In genomic region chr5:67260159-67260530, GRCm38 (mm10) we compare ENCODE assay signal across 8 mouse cellular contexts. TPM values are rescaled to one million over a fixed set of nuclear protein-coding genes. Genes with fewer than 3 reads are reported as not detected.
DNase-seq lines count a peak whose midpoint lies in the region; ATAC-seq and TF ChIP-seq lines count a peak whose summit lies in the region.

No protein-coding gene starts in this region.

- H3K9ac ChIP-seq in embryonic facial prominence, embryonic 15.5 days: peak overlapping the region; percentile 83; the same call in 1 of the 2 replicates
- H3K9ac ChIP-seq in intestine, embryonic 16.5 days (ENCODE audit: low read depth, low read length): peak overlapping the region; percentile 92; the same call in 1 of the 2 replicates
- H3K9ac ChIP-seq in neural tube, embryonic 13.5 days: peak overlapping the region; percentile 57

- H3K36me3 ChIP-seq in embryonic facial prominence, embryonic 15.5 days: peaks cover 14% of the 10 kb centered on the region
- H3K36me3 ChIP-seq in intestine, embryonic 16.5 days (ENCODE audit: control insufficient read depth, insufficient read depth, low read length): no peaks in the 10 kb centered on the region
- H3K36me3 ChIP-seq in neural tube, embryonic 13.5 days: peaks cover 19% of the 10 kb centered on the region

- H3K9me3 ChIP-seq in embryonic facial prominence, embryonic 15.5 days (replicated peaks): no peaks in the 10 kb centered on the region
- no peaks in the 10 kb centered on the region for H3K9me3 ChIP-seq in intestine, embryonic 16.5 days (ENCODE audit: control insufficient read depth, low read length)
- H3K9me3 ChIP-seq in neural tube, embryonic 13.5 days: no peaks in the 10 kb centered on the region

- no peaks in the 10 kb centered on the region for H3K27me3 ChIP-seq in embryonic facial prominence, embryonic 15.5 days
- H3K27me3 ChIP-seq in intestine, embryonic 16.5 days (replicated peaks; ENCODE audit: control insufficient read depth, insufficient read depth, low read length): no peaks in the 10 kb centered on the region
- H3K27me3 ChIP-seq in neural tube, embryonic 13.5 days: no peaks in the 10 kb centered on the region; the same call in 1 of the 2 replicates

- ATAC-seq in embryonic facial prominence, embryonic 15.5 days (ENCODE audit: insufficient number of reproducible peaks, low FRiP score, low TSS enrichment, low read depth): no peak; the same call in 1 of the 2 replicates
- peak; percentile 4; the same call in 1 of the 2 replicates for ATAC-seq in intestine, embryonic 16.5 days
- peak; percentile 6; the same call in 1 of the 2 replicates for ATAC-seq in neural tube, embryonic 13.5 days (ENCODE audit: low read depth)

- H3K4me1 ChIP-seq in lung, adult 2 months (ENCODE audit: control insufficient read depth, insufficient read depth, low read length): no peaks in the 10 kb centered on the region; the same call in 1 of the 2 replicates
- H3K4me1 ChIP-seq in embryonic facial prominence, embryonic 15.5 days: peaks cover 3% of the 10 kb centered on the region; the same call in 1 of the 2 replicates
- peaks cover 2% of the 10 kb centered on the region; the same call in 1 of the 2 replicates for H3K4me1 ChIP-seq in intestine, embryonic 16.5 days (ENCODE audit: control insufficient read depth, insufficient read depth, low read length)
- peaks cover 27% of the 10 kb centered on the region for H3K4me1 ChIP-seq in neural tube, embryonic 13.5 days (replicated peaks)

- TF ChIP-seq CTCF in lung, adult 2 months (IDR thresholded peaks at IDR 0.05; ENCODE audit: insufficient read depth, low read length): no peak

- WGBS in lung, adult 2 months: under 1% methylated on average over 9 of the region's 9 CpGs
- under 1% methylated on average over 9 of the region's 9 CpGs for WGBS in embryonic facial prominence, embryonic 15.5 days
- WGBS in intestine, embryonic 16.5 days: 0% methylated on average over 9 of the region's 9 CpGs
- 1% methylated on average over 9 of the region's 9 CpGs for WGBS in neural tube, embryonic 13.5 days

- DNase-seq in lung, adult 2 months: no peak
- DNase-seq in lung, postnatal 25 days (ENCODE audit: low spot score): no peak
- DNase-seq in cerebellum, postnatal 14 days: no peak
- no peak for DNase-seq in layer of hippocampus, adult 11-12 months (ENCODE audit: low spot score)
- DNase-seq in adipocyte (ENCODE audit: low spot score): no peak

- peak overlapping the region; percentile 97 for H3K27ac ChIP-seq in embryonic facial prominence, embryonic 15.5 days (replicated peaks)
- peak overlapping the region; percentile 54; the same call in 1 of the 2 replicates for H3K27ac ChIP-seq in intestine, embryonic 16.5 days (ENCODE audit: low read length)
- H3K27ac ChIP-seq in neural tube, embryonic 13.5 days (replicated peaks): peak overlapping the region; percentile 25; the same call in 1 of the 2 replicates

- TF ChIP-seq POLR2A in lung, adult 2 months (IDR thresholded peaks at IDR 0.05; ENCODE audit: borderline replicate concordance, extremely low read depth, low read depth, low read length): no peak

- peak overlapping the region; percentile 79 for H3K4me3 ChIP-seq in lung, adult 2 months (replicated peaks; ENCODE audit: extremely low read depth, low read depth, low read length)
- H3K4me3 ChIP-seq in embryonic facial prominence, embryonic 15.5 days (replicated peaks): peak overlapping the region; percentile 96
- peak overlapping the region; percentile 93 for H3K4me3 ChIP-seq in intestine, embryonic 16.5 days (ENCODE audit: low read length)
- H3K4me3 ChIP-seq in neural tube, embryonic 13.5 days: peak overlapping the region; percentile 94

- H3K4me2 ChIP-seq in embryonic facial prominence, embryonic 15.5 days (replicated peaks): peak overlapping the region; percentile 62
- H3K4me2 ChIP-seq in intestine, embryonic 16.5 days (ENCODE audit: low read depth, low read length): peak overlapping the region; percentile 46
- H3K4me2 ChIP-seq in neural tube, embryonic 13.5 days: peak overlapping the region; percentile 79

RNA-seq across cellular contexts. Expression of gene Tmem33, which starts 0.2 kb away (rescaled TPM):
- polyA plus RNA-seq in lung, adult 2 months (2012; rRNA removed): 98.4 and 100 TPM in 2 replicates
- 76.1 and 85.2 TPM in 2 replicates for polyA plus RNA-seq in embryonic facial prominence, embryonic 15.5 days (2015; fragmentation: Nextera tagmentation; extraction: Ambion mirVana)
- polyA plus RNA-seq in intestine, embryonic 16.5 days (2015; fragmentation: Nextera tagmentation; extraction: Ambion mirVana): 127 and 132 TPM in 2 replicates
- polyA plus RNA-seq in neural tube, embryonic 13.5 days (2015; fragmentation: Nextera tagmentation; extraction: Ambion mirVana): 80.7 and 85.7 TPM in 2 replicates

RNA-seq across cellular contexts. Expression of gene Slc30a9, which starts 46.6 kb away (rescaled TPM):
- 22.6 and 26.2 TPM in 2 replicates for polyA plus RNA-seq in lung, adult 2 months (2012; rRNA removed)
- polyA plus RNA-seq in embryonic facial prominence, embryonic 15.5 days (2015; fragmentation: Nextera tagmentation; extraction: Ambion mirVana): 86.9 and 95.6 TPM in 2 replicates
- polyA plus RNA-seq in intestine, embryonic 16.5 days (2015; fragmentation: Nextera tagmentation; extraction: Ambion mirVana): 71.0 and 75.6 TPM in 2 replicates
- 172 and 173 TPM in 2 replicates for polyA plus RNA-seq in neural tube, embryonic 13.5 days (2015; fragmentation: Nextera tagmentation; extraction: Ambion mirVana)

Comparison
In these comparisons a context has a peak if more than half of its experiments do, and no peak if none do; other contexts are left out.
1. H3K27ac ChIP-seq: peak in every context shown above with its lines; median percentile 97 in embryonic facial prominence, embryonic 15.5 days; 54 in intestine, embryonic 16.5 days; 25 in neural tube, embryonic 13.5 days.